Mouse (Mus musculus): ENCODE measurements at regions not wholly inside any gene's neighbourhood (a gene's known extent, or its start where the extent isn't known, plus 50 kb on each side); places are given as distances from the start of the nearest gene placed in this dataset.

DNA sequence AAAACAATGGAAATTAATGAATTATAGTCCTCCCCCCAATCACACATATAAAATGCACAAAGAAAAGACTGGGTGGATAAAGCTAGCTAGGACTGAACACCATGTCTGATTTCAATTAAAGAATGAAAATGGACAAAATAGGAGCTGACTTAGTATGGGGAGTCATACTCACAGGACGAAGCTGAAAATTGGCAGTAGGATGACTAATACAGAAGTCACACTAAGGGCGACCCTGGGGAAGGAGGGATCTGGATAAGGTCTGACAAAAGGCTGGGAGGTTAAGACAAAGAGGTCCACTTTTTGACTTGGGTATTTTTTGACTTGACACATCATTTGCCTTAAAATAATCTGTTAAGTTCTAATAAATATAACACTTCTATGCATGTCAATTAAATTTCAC lies 170.2 kb upstream of the Rfx3 start:
- ATAC-seq (replicated peaks; ENCODE audit: low FRiP score): no peak
- no peak overlapping the region for H3K4me2 ChIP-seq

DNA sequence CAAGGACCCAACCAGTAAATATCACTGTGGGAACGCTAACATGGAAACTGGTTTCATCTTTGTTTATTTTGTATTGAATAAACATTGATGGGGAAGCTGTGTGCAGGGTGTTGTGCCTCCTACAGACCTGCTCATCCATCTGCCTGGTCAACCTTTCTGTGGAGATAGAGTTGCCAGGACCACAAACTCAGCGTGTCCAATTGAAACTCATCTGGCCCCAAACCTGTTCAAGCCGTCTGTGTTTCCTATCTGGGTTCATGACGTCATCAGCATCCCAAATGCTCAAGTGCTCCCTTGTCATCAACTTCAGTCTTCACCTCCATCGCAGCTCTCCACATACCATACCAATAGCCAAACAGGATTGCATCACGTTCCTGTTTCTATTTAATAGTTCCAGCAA lies 167.1 kb upstream of the Rfx3 start:
- H3K27ac ChIP-seq (ENCODE audit: low read depth, low read length): no peak overlapping the region
- DNase-seq (ENCODE audit: low spot score): no peak
- peaks cover 4% of the 10 kb centered on the region; the same call in 1 of the 2 replicates for H3K9me3 ChIP-seq (ENCODE audit: control insufficient read depth, low read length)
- WGBS: 80% methylated on average over 6 of the region's 6 CpGs
- H3K27me3 ChIP-seq (replicated peaks; ENCODE audit: control insufficient read depth, insufficient read depth, low read length): no peaks in the 10 kb centered on the region
- no peak for ATAC-seq (replicated peaks; ENCODE audit: low FRiP score)
- no peaks in the 10 kb centered on the region for H3K36me3 ChIP-seq (ENCODE audit: control insufficient read depth, insufficient read depth, low read length)
- H3K4me2 ChIP-seq: no peak overlapping the region
- no peaks in the 10 kb centered on the region for H3K4me1 ChIP-seq (replicated peaks; ENCODE audit: control insufficient read depth, insufficient read depth, low read length)
- H3K4me3 ChIP-seq (ENCODE audit: low read depth, low read length): no peak overlapping the region
- H3K9ac ChIP-seq (ENCODE audit: low read depth, low read length): no peak overlapping the region

More for the DNA sequence above, 170.2 kb upstream of the Rfx3 start:
- no peaks in the 10 kb centered on the region for H3K36me3 ChIP-seq (ENCODE audit: control insufficient read depth, insufficient read depth, low read length)
- no peak for DNase-seq (ENCODE audit: low spot score)
- no peak overlapping the region for H3K9ac ChIP-seq (ENCODE audit: low read depth, low read length)
- no peak overlapping the region for H3K4me3 ChIP-seq (ENCODE audit: low read depth, low read length)
- no peaks in the 10 kb centered on the region for H3K27me3 ChIP-seq (replicated peaks; ENCODE audit: control insufficient read depth, insufficient read depth, low read length)
- peaks cover 4% of the 10 kb centered on the region; the same call in 1 of the 2 replicates for H3K9me3 ChIP-seq (ENCODE audit: control insufficient read depth, low read length)
- 84% methylated on average over 2 of the region's 2 CpGs for WGBS
- no peak overlapping the region for H3K27ac ChIP-seq (ENCODE audit: low read depth, low read length)
- no peaks in the 10 kb centered on the region for H3K4me1 ChIP-seq (replicated peaks; ENCODE audit: control insufficient read depth, insufficient read depth, low read length)

DNA sequence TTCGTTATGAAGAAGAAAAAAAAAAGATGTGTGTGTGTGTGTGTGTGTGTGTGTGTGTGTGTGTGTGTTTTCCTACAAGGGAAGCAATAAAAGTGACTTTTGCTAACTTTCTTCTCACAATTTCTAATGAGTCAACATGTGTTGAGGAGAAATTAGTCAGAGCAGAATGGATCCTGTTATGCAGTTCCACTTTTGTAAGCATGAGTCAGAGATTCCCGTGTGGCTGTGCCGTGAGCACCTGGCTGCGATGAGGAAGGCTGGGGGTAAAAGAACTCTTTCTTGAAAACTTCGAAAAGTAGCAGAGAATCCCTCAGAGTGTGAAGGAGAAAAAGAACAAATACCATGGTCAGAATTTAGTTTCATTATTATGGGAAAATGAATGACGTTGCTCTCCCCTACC lies 165.9 kb upstream of the Rfx3 start:
- ATAC-seq (replicated peaks; ENCODE audit: low FRiP score): no peak

DNA sequence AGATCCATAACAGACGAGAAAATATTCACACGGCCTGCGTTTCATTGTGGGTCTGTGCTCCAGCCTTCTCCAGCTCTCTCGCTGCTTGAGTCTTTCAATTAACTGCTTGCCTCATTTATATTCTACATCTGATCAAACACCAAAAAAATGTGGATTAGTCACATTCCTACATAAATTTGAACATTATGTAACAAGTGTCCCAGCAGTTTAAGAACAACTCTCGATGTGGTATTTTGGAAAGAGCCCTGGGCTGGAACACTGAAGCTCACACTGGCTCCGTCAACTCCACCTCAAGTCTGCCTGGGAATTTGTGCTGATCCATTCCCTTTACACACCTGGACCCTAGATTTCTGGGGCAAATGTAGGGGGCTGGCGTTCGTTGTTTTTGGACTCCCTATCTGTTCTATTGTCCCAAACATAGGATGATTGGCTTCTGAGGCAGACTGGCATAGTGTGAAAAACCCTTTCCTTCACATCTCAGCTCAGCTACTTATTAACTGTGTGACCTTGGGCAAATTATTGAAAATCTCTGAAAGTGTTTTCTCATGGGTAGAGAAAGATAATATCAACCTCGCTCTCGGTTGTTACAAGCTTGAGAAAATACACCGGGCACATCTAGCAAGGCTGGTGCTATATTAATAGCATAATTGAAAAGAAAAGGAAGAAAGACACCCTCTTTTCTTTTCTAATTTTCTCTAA lies 161.0 kb upstream of the Rfx3 start:
- DNase-seq (ENCODE audit: low spot score) (no peak), ATAC-seq (replicated peaks; ENCODE audit: low FRiP score) (no peak)
- Histone ChIP-seq H3K4me3 (ENCODE audit: low read depth, low read length) (no peak overlapping the region), H3K27ac (ENCODE audit: low read depth, low read length) (no peak overlapping the region), H3K36me3 (ENCODE audit: control insufficient read depth, insufficient read depth, low read length) (no peaks in the 10 kb centered on the region), H3K9me3 (ENCODE audit: control insufficient read depth, low read length) (no peaks in the 10 kb centered on the region), H3K4me1 (replicated peaks; ENCODE audit: control insufficient read depth, insufficient read depth, low read length) (no peaks in the 10 kb centered on the region), H3K9ac (ENCODE audit: low read depth, low read length) (no peak overlapping the region), H3K27me3 (replicated peaks; ENCODE audit: control insufficient read depth, insufficient read depth, low read length) (no peaks in the 10 kb centered on the region), H3K4me2 (no peak overlapping the region)
- 91% methylated on average over 11 of the region's 11 CpGs for WGBS

More for the DNA sequence above, 165.9 kb upstream of the Rfx3 start:
- Histone ChIP-seq H3K9me3 (ENCODE audit: control insufficient read depth, low read length) (peaks cover 4% of the 10 kb centered on the region; the same call in 1 of the 2 replicates), H3K4me3 (ENCODE audit: low read depth, low read length) (no peak overlapping the region), H3K36me3 (ENCODE audit: control insufficient read depth, insufficient read depth, low read length) (no peaks in the 10 kb centered on the region), H3K4me2 (no peak overlapping the region), H3K27me3 (replicated peaks; ENCODE audit: control insufficient read depth, insufficient read depth, low read length) (no peaks in the 10 kb centered on the region), H3K9ac (ENCODE audit: low read depth, low read length) (no peak overlapping the region), H3K4me1 (replicated peaks; ENCODE audit: control insufficient read depth, insufficient read depth, low read length) (no peaks in the 10 kb centered on the region), H3K27ac (ENCODE audit: low read depth, low read length) (no peak overlapping the region)
- no peak for DNase-seq (ENCODE audit: low spot score)
- WGBS: 82% methylated on average over 6 of the region's 6 CpGs

DNA sequence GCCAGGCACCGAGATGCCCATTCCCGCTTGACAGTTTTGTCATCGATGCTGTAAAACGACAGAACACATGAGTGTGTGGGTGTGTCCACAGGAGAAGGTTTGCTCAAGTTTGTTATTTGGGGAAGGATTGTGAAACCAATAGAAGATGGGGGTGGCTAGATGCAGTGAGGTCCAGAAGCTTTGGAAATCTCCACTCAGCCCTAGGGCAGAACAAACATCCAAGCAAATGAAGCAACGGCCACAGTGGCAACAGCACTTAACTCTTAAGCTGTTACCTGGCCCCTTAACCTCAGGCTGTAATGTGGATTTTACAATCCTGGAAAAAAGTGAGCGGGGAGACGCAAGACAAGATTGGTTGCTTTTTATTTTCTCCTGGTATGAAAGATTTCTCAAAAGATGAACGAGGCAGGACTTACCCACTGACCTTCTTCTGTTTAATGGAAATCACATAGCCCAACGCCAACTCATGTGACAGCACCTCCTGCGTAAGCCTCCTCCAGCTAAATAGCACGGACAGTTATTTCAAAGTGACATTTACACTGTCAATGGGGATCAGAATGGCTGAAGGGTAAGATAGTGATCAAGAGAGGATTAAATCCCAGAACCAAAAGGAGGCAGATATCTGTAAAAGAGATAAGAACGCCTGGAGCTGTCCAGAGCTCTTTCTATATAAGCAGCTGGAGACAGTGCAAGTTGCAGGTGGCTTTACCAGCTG lies 156.6 kb upstream of the Rfx3 start:
- DNase-seq (ENCODE audit: low spot score) (no peak), ATAC-seq (replicated peaks; ENCODE audit: low FRiP score) (no peak)
- Histone ChIP-seq H3K27ac (ENCODE audit: low read depth, low read length) (no peak overlapping the region), H3K4me1 (replicated peaks; ENCODE audit: control insufficient read depth, insufficient read depth, low read length) (no peaks in the 10 kb centered on the region), H3K27me3 (replicated peaks; ENCODE audit: control insufficient read depth, insufficient read depth, low read length) (no peaks in the 10 kb centered on the region), H3K4me3 (ENCODE audit: low read depth, low read length) (no peak overlapping the region), H3K4me2 (no peak overlapping the region), H3K9ac (ENCODE audit: low read depth, low read length) (no peak overlapping the region), H3K9me3 (ENCODE audit: control insufficient read depth, low read length) (no peaks in the 10 kb centered on the region), H3K36me3 (ENCODE audit: control insufficient read depth, insufficient read depth, low read length) (no peaks in the 10 kb centered on the region)
- WGBS: 71% methylated on average over 12 of the region's 12 CpGs

DNA sequence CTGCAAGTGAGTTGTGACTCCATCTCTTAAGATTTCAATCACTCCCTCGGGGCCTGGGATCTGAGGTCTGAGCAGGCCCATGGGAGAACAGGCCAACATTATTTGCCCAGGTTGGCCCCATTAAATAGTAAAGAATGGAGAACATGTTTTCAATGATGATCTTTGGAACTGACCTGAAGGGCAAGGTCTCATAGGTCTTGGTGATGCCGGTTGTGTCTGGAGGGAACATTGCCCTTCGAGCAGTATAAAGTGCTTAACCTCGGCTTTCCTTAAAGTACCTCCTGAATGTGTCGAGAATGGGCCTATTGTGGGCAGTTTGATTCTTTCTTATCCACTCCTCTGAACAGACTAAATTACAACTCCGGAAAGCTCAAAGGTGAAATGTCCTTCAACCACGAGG lies 155.7 kb upstream of the Rfx3 start:
- no peak for ATAC-seq (replicated peaks; ENCODE audit: low FRiP score)
- WGBS: 82% methylated on average over 7 of the region's 7 CpGs

DNA sequence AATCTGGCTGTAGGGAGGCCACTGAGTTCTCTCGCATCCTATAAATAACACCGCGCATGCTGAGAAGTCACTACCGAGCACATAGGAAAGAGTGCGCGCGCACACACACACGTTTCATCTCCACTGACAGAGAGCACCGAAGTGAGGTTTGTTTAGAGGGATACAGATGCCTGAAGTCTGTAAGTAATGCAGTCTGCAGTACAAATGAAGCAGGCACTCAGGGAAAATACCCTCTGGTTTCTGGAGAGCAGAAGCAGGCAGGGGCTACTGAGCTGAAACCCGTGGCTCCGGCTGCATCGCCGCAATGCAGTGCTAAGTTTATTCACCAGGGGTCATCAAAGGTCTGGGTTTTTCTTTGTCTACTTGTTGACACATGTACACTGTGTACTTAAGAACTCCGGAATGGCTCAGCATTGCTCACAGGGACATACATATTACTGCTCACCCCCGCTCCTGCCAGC lies 155.0 kb upstream of the Rfx3 start:
- H3K4me2 ChIP-seq: no peak overlapping the region
- 59% methylated on average over 15 of the region's 15 CpGs for WGBS

More for the DNA sequence above, 155.7 kb upstream of the Rfx3 start:
- H3K9ac ChIP-seq (ENCODE audit: low read depth, low read length): no peak overlapping the region
- H3K27ac ChIP-seq (ENCODE audit: low read depth, low read length): no peak overlapping the region
- no peaks in the 10 kb centered on the region for H3K4me1 ChIP-seq (replicated peaks; ENCODE audit: control insufficient read depth, insufficient read depth, low read length)
- no peaks in the 10 kb centered on the region for H3K9me3 ChIP-seq (ENCODE audit: control insufficient read depth, low read length)
- H3K4me2 ChIP-seq: no peak overlapping the region
- H3K4me3 ChIP-seq (ENCODE audit: low read depth, low read length): no peak overlapping the region
- no peak for DNase-seq (ENCODE audit: low spot score)
- H3K27me3 ChIP-seq (replicated peaks; ENCODE audit: control insufficient read depth, insufficient read depth, low read length): no peaks in the 10 kb centered on the region
- no peaks in the 10 kb centered on the region for H3K36me3 ChIP-seq (ENCODE audit: control insufficient read depth, insufficient read depth, low read length)

DNA sequence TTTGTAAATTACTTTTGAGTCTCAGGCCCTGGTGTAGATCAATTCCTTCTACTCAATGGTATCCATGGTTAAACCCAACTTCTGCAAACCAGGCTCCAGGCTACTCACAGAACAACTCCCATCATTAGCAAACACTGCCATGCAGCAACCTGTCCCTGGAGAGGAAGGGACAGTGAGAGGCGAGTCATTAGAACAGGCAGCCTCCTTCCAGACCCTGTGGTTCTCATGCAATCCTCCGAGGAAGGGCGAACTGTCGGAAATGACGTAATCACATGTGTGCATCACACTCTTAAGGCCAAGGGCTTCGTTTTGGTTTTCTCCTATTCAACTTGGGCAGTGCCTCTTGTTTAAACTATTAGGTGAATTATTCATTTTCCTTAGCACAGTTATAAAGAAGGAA lies 152.2 kb upstream of the Rfx3 start:
- H3K4me1 ChIP-seq (replicated peaks; ENCODE audit: control insufficient read depth, insufficient read depth, low read length): no peaks in the 10 kb centered on the region
- no peak overlapping the region for H3K4me3 ChIP-seq (ENCODE audit: low read depth, low read length)
- no peak overlapping the region for H3K4me2 ChIP-seq
- H3K27me3 ChIP-seq (replicated peaks; ENCODE audit: control insufficient read depth, insufficient read depth, low read length): no peaks in the 10 kb centered on the region
- no peaks in the 10 kb centered on the region for H3K9me3 ChIP-seq (ENCODE audit: control insufficient read depth, low read length)
- WGBS: 77% methylated on average over 6 of the region's 6 CpGs
- no peaks in the 10 kb centered on the region for H3K36me3 ChIP-seq (ENCODE audit: control insufficient read depth, insufficient read depth, low read length)
- no peak overlapping the region for H3K9ac ChIP-seq (ENCODE audit: low read depth, low read length)
- H3K27ac ChIP-seq (ENCODE audit: low read depth, low read length): no peak overlapping the region
- DNase-seq (ENCODE audit: low spot score) (no peak), ATAC-seq (replicated peaks; ENCODE audit: low FRiP score) (no peak)

More for the DNA sequence above, 155.0 kb upstream of the Rfx3 start:
- no peak overlapping the region for H3K4me3 ChIP-seq (ENCODE audit: low read depth, low read length)
- ATAC-seq (replicated peaks; ENCODE audit: low FRiP score) (no peak), DNase-seq (ENCODE audit: low spot score) (peak; percentile 38)
- H3K27me3 ChIP-seq (replicated peaks; ENCODE audit: control insufficient read depth, insufficient read depth, low read length): no peaks in the 10 kb centered on the region
- no peaks in the 10 kb centered on the region for H3K9me3 ChIP-seq (ENCODE audit: control insufficient read depth, low read length)
- H3K36me3 ChIP-seq (ENCODE audit: control insufficient read depth, insufficient read depth, low read length): no peaks in the 10 kb centered on the region
- no peaks in the 10 kb centered on the region for H3K4me1 ChIP-seq (replicated peaks; ENCODE audit: control insufficient read depth, insufficient read depth, low read length)
- no peak overlapping the region for H3K27ac ChIP-seq (ENCODE audit: low read depth, low read length)
- H3K9ac ChIP-seq (ENCODE audit: low read depth, low read length): no peak overlapping the region

DNA sequence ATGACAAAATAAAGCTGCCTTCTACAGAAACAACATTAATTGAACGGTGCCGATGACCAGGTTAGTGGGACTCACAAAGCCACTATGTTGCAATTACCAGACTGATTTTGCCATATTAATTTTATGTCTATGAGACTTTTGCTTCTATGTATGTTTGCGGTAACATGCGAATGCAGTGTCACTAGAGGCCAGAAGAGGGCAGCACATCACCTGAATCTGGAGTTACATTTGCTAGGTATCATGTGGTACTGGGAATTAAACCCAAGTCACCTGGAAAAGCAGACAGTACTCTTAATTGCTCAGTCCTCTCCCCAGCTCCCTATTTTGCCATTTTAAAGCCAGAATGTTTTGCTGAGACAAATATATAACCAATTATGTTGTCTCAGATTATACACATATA lies 149.6 kb upstream of the Rfx3 start:
- ATAC-seq (replicated peaks; ENCODE audit: low FRiP score) (no peak), DNase-seq (ENCODE audit: low spot score) (no peak)
- no peak overlapping the region for H3K27ac ChIP-seq (ENCODE audit: low read depth, low read length)
- no peak overlapping the region for H3K4me2 ChIP-seq
- H3K36me3 ChIP-seq (ENCODE audit: control insufficient read depth, insufficient read depth, low read length): no peaks in the 10 kb centered on the region
- WGBS: 58% methylated on average over 4 of the region's 4 CpGs
- H3K4me3 ChIP-seq (ENCODE audit: low read depth, low read length): no peak overlapping the region
- H3K27me3 ChIP-seq (replicated peaks; ENCODE audit: control insufficient read depth, insufficient read depth, low read length): no peaks in the 10 kb centered on the region
- no peaks in the 10 kb centered on the region for H3K9me3 ChIP-seq (ENCODE audit: control insufficient read depth, low read length)
- no peaks in the 10 kb centered on the region for H3K4me1 ChIP-seq (replicated peaks; ENCODE audit: control insufficient read depth, insufficient read depth, low read length)
- no peak overlapping the region for H3K9ac ChIP-seq (ENCODE audit: low read depth, low read length)

Measured in liver, embryonic 11.5 days (tissue).